Mouse (Mus musculus) CH12.LX (cell line): ENCODE results near the gene Nol4l. TPM values are rescaled to one million over a fixed set of nuclear protein-coding genes. Genes with fewer than 3 reads are reported as not detected.

Experiments used
- DNase-seq: peaks from one replicate; pipeline ENCODE4 v3.0.0-alpha.2; 2013; ENCODE audit errors: extremely low read depth
- H3K27ac ChIP-seq: 2 replicates; pipeline ENCODE4 v1.5.1; 2012; ENCODE audit warnings: low read depth, mild to moderate bottlenecking, control low read depth, moderate library complexity; ENCODE audit not compliant: insufficient read depth
- H3K27me3 ChIP-seq: replicated peaks from 2 replicates; pipeline ENCODE3; 2012; ENCODE audit warnings: inconsistent platforms
- H3K36me3 ChIP-seq, 2 experiments: replicated peaks in 1 of 2; 2 replicates each; pipeline versions ENCODE3 to v1.6.1; 2012; ENCODE audit warnings: inconsistent platforms in 1 of 2, low read length in 1 of 2, mild to moderate bottlenecking in 1 of 2, mixed read lengths in 1 of 2, moderate library complexity in 1 of 2; ENCODE audit not compliant: control insufficient read depth in 1 of 2, insufficient read depth in 1 of 2
- H3K4me1 ChIP-seq, 2 experiments: 2 replicates each; pipeline ENCODE4 v1.6.1; 2012; ENCODE audit warnings: inconsistent platforms in 1 of 2, moderate library complexity in 1 of 2; ENCODE audit not compliant: insufficient read depth in 2 of 2, control insufficient read depth in 1 of 2
- H3K4me2 ChIP-seq: 2 replicates; pipeline ENCODE4 v1.6.1; 2012; ENCODE audit warnings: low read depth, mild to moderate bottlenecking, control low read depth; ENCODE audit not compliant: poor library complexity, insufficient read depth, severe bottlenecking
- H3K4me3 ChIP-seq, 3 experiments: fragments of 150-350 bp in 1 of 3; sonication (generic) in 1 of 3; replicated peaks in 1 of 3; 2 replicates each; pipeline versions ENCODE3 to v1.5.1; 2011 to 2012; ENCODE audit warnings: low read depth in 2 of 3, low read length in 2 of 3, mild to moderate bottlenecking in 2 of 3, moderate library complexity in 2 of 3, control low read depth in 1 of 3, improper control_type of control experiment in 1 of 3, inconsistent platforms in 1 of 3, mixed read lengths in 1 of 3; ENCODE audit not compliant: poor library complexity in 1 of 3
- H3K79me2 ChIP-seq: replicated peaks from 2 replicates; pipeline ENCODE4 v1.6.1; 2012; ENCODE audit warnings: mild to moderate bottlenecking, moderate library complexity; ENCODE audit not compliant: control insufficient read depth, poor library complexity, insufficient read depth, severe bottlenecking; ENCODE audit errors: extremely low read depth
- H3K9ac ChIP-seq: 2 replicates; pipeline ENCODE4 v1.6.1; 2012; ENCODE audit warnings: low read depth, mild to moderate bottlenecking, control low read depth, moderate library complexity; ENCODE audit not compliant: insufficient read depth
- H3K9me3 ChIP-seq: replicated peaks from 2 replicates; pipeline ENCODE3; 2012; ENCODE audit warnings: low read length, inconsistent platforms, mixed read lengths
- CHD2 ChIP-seq: IDR thresholded peaks from 2 replicates; pipeline ENCODE4 v1.6.1; 2011; ENCODE audit warnings: low read length, improper control_type of control experiment
- EP300 ChIP-seq: IDR thresholded peaks from 2 replicates; pipeline ENCODE4 v1.6.1; 2011; ENCODE audit warnings: low read length, improper control_type of control experiment
- ETS1 ChIP-seq: conservative IDR thresholded peaks from 2 replicates; pipeline ENCODE4 v1.6.1; 2012; ENCODE audit warnings: low read depth, mild to moderate bottlenecking, inconsistent platforms, low read length, improper control_type of control experiment, moderate library complexity
- GABPA ChIP-seq: IDR thresholded peaks from 2 replicates; pipeline ENCODE4 v1.6.1; 2012; ENCODE audit warnings: low read depth, low read length, improper control_type of control experiment, inconsistent platforms; ENCODE audit not compliant: insufficient replicate concordance
- HCFC1 ChIP-seq: IDR thresholded peaks from 2 replicates; pipeline ENCODE4 v1.6.1; 2012; ENCODE audit warnings: low read depth, mild to moderate bottlenecking, inconsistent platforms, low read length, improper control_type of control experiment
- JUND ChIP-seq: conservative IDR thresholded peaks from 2 replicates; pipeline ENCODE4 v1.6.1; 2011; ENCODE audit warnings: low read depth, low read length, improper control_type of control experiment
- MAFK ChIP-seq: IDR thresholded peaks from 2 replicates; pipeline ENCODE4 v1.6.1; 2011; ENCODE audit warnings: low read length, improper control_type of control experiment; ENCODE audit not compliant: insufficient replicate concordance
- MAX ChIP-seq: IDR thresholded peaks from 2 replicates; pipeline ENCODE4 v1.6.1; 2011; ENCODE audit warnings: low read length, improper control_type of control experiment
- MXI1 ChIP-seq: IDR thresholded peaks from 2 replicates; pipeline ENCODE4 v1.6.1; 2011; ENCODE audit warnings: mild to moderate bottlenecking, low read depth, low read length, improper control_type of control experiment
- NRF1 ChIP-seq: IDR thresholded peaks from 2 replicates; pipeline ENCODE4 v1.6.1; 2014; ENCODE audit warnings: low read depth, mild to moderate bottlenecking, inconsistent platforms, low read length, improper control_type of control experiment, moderate library complexity
- PAX5 ChIP-seq: IDR thresholded peaks from 2 replicates; pipeline ENCODE4 v1.6.1; 2012; ENCODE audit warnings: low read length, inconsistent platforms, mixed read lengths
- POLR2AphosphoS2 ChIP-seq: IDR thresholded peaks from 2 replicates; pipeline ENCODE4 v1.6.1; 2011; ENCODE audit warnings: low read depth, low read length, improper control_type of control experiment
- RAD21 ChIP-seq: IDR thresholded peaks from 2 replicates; pipeline ENCODE4 v1.6.1; 2011; ENCODE audit warnings: low read depth, mild to moderate bottlenecking, low read length, improper control_type of control experiment, moderate library complexity
- SIN3A ChIP-seq: IDR thresholded peaks from 2 replicates; pipeline ENCODE4 v1.6.1; 2012; ENCODE audit warnings: low read length, improper control_type of control experiment, inconsistent platforms
- SMC3 ChIP-seq: IDR thresholded peaks from 2 replicates; pipeline ENCODE4 v1.6.1; 2011; ENCODE audit warnings: low read depth, low read length, improper control_type of control experiment
- TBP ChIP-seq: conservative IDR thresholded peaks from 2 replicates; pipeline ENCODE4 v1.6.1; 2011; ENCODE audit warnings: low read depth, low read length, improper control_type of control experiment
- TCF12 ChIP-seq: IDR thresholded peaks from 2 replicates; pipeline ENCODE4 v1.6.1; 2014; ENCODE audit warnings: low read depth, mild to moderate bottlenecking, inconsistent platforms, low read length, improper control_type of control experiment
- USF1 ChIP-seq: IDR thresholded peaks from 2 replicates; pipeline ENCODE4 v1.6.1; 2014; ENCODE audit warnings: low read depth, mild to moderate bottlenecking, inconsistent platforms, low read length, improper control_type of control experiment
- ZC3H11A ChIP-seq: IDR thresholded peaks from 2 replicates; pipeline ENCODE4 v1.6.1; 2012; ENCODE audit warnings: low read depth, mild to moderate bottlenecking, inconsistent platforms, low read length, improper control_type of control experiment
- ZKSCAN1 ChIP-seq: IDR thresholded peaks from 2 replicates; pipeline ENCODE4 v1.6.1; 2012; ENCODE audit warnings: low read depth, inconsistent platforms, low read length, improper control_type of control experiment, borderline replicate concordance
- ZMIZ1 ChIP-seq: IDR thresholded peaks from 2 replicates; pipeline ENCODE4 v1.6.1; 2012; ENCODE audit warnings: low read depth, mild to moderate bottlenecking, inconsistent platforms, low read length, improper control_type of control experiment
- ZNF384 ChIP-seq: IDR thresholded peaks from 2 replicates; pipeline ENCODE4 v1.6.1; 2012; ENCODE audit warnings: low read depth, low read length, improper control_type of control experiment, inconsistent platforms
- dilution Hi-C: fragments of 300-500 bp; cut with MboI; formaldehyde crosslinking; loops from 2 replicates; pipeline ENCODE4 v1.14.3; 2020; ENCODE audit warnings: low sequenced_read_pairs; ENCODE audit not compliant: extremely low pct_unique_long_range_greater_than_20kb, extremely low pct_ligation_motif_present
- in situ Hi-C: fragments of 300-500 bp; cut with MboI; formaldehyde crosslinking; loops from 3 replicates; pipeline ENCODE4 v1.14.3; 2019; ENCODE audit warnings: low sequenced_read_pairs, low pct_ligation_motif_present, low pct_unique_long_range_greater_than_20kb, mixed read lengths
- polyA plus RNA-seq: library from polyadenylated mRNA; unstranded; fragments of >175 nt; gene quantifications from 2 replicates; pipeline ENCODE4 v1.2.1, GENCODE M21; 2012; ENCODE audit warnings: low read depth; ENCODE audit not compliant: insufficient read length
- total RNA-seq, 2 experiments: library from RNA; depleted of rRNA; stranded (reverse); fragments of 300-350 nt in 1 of 2; fragments of >200 nt in 1 of 2; gene quantifications; 2 replicates each; pipeline ENCODE4 v1.2.3; 2012 to 2014

Gene Nol4l
- total and polyA plus RNA-seq, 3 experiments: 1.3 to 3.7 (median 3.5) TPM

DNA sequence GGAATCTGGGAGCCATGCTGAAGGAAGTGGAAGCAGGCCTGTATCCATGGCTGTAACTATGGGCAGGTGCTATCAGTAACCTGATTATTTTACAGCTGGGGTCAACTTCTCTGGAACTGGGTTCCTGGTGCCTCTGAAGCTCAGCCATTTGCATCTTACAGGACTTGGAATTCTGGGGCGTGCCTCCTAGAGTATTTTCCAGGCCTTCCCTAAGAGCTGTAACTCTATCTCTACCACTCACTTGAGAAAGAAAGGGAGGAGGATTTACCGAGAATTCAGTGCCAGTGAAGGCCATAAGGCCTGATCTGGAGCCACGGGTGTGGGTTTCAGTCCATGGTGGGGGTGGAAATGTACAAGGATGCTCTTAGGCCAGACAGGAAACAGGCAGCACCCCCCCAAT lies 88.5 kb downstream of the Nol4l start:
- no peaks in the 10 kb centered on the region for H3K9me3 ChIP-seq
- in situ Hi-C loops: no loop called here
- H3K4me1 ChIP-seq: peaks cover 2 to 14% of the 10 kb centered on the region in 2 experiments; a peak in 3 of 4 replicates
- H3K4me2 ChIP-seq: no peak overlapping the region
- H3K4me3 ChIP-seq: no peak overlapping the region
- no peak for TF ChIP-seq MAX
- TF ChIP-seq POLR2AphosphoS2: no peak
- no peak for TF ChIP-seq HCFC1
- no peak for TF ChIP-seq CHD2
- no peak for TF ChIP-seq MAFK
- no peak for TF ChIP-seq SIN3A
- no peak for TF ChIP-seq ZNF384
- TF ChIP-seq, all 38 proteins: peak for 0
- Histone ChIP-seq H3K27ac (no peak overlapping the region), H3K79me2 (no peaks in the 10 kb centered on the region), H3K36me3 (peaks cover under 1 to 8% of the 10 kb centered on the region in 2 experiments), H3K27me3 (peaks cover 11% of the 10 kb centered on the region), H3K9ac (no peak overlapping the region)
- dilution Hi-C loops: no loop called here
- no peak for DNase-seq

DNA sequence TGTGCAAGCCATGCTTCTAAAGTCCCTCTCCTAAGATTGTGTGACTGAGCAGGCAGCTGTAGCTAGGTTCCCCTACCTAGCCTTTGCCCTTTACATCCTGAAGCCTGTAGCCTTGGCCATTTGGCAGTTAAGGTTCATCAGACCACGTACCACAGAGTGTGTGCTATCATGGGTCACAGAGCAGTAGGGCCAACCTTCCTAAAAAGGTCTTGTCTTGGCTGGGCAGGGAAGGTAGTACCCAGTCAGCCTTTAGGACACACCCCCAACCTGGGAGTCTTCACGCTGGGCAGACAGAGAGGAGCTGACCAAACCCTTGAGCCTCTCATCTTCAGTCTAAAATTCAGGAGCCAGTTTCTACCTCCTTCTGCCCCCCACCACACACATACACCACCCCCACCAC lies 89.0 kb downstream of the Nol4l start:
- H3K27ac ChIP-seq: no peak overlapping the region
- H3K4me3 ChIP-seq: no peak overlapping the region
- peaks cover 3 to 12% of the 10 kb centered on the region in 2 experiments for H3K36me3 ChIP-seq
- peaks cover 2 to 14% of the 10 kb centered on the region in 2 experiments; a peak in 3 of 4 replicates for H3K4me1 ChIP-seq
- H3K27me3 ChIP-seq: peaks cover 11% of the 10 kb centered on the region
- no peaks in the 10 kb centered on the region for H3K79me2 ChIP-seq
- DNase-seq: no peak
- TF ChIP-seq ZKSCAN1 (no peak), ZNF384 (no peak), RAD21 (no peak), PAX5 (no peak), TBP (no peak), CHD2 (no peak), MAFK (no peak), EP300 (no peak), USF1 (no peak), ETS1 (no peak), GABPA (no peak), SMC3 (no peak), MXI1 (no peak), ZMIZ1 (no peak), NRF1 (no peak), SIN3A (no peak), JUND (no peak), ZC3H11A (no peak), POLR2AphosphoS2 (no peak), TCF12 (no peak)
- no peak overlapping the region for H3K9ac ChIP-seq
- dilution Hi-C loops (no loop called here), in situ Hi-C loops (no loop called here)
- no peak overlapping the region for H3K4me2 ChIP-seq
- no peaks in the 10 kb centered on the region for H3K9me3 ChIP-seq
